Mouse (Mus musculus): ENCODE data around the gene Fbxl20.

Fbxl20 gene

DNA sequence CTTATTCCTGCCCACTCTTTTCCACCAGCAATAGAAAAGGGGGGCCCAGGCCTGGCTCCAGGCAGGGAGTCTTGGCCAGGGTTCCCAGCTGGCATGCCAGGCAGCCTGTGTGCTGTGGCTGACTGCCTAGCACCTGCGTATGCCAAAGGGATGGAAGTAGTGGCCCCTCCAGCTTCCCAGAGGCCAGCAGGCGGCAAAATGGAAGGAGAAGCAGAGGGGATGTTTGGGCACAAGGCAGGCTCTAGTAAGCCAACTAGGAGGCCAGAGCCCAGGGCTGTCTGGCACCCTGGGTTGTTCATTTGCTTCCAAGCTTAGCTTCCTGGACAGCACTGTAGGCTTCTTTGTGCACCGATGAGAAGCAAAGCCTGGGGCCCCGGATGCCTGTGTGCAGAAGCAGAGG is 102.5 kb downstream of the Fbxl20 start:
- DNase-seq: no peak

DNA sequence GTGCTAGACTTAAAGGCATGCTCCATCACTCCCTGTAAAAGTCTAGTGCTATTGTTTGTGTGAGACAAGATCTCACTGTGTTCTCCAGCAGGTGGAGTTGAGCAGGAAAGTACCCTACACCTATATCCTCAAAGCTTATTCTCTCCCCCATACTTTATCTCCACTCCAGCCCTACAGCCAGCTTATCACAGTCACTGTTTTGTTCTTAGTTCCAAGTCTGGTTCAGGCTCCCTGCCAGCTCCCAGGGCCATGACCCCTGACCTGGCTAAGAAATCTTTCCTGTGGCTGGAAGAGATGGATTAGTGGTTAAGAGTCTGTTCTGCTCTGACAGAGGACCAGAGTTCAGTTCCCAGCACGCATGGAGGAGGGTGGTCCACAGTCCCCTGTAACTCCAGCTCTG is 103.7 kb downstream of the Fbxl20 start:
- DNase-seq: no peak

DNA sequence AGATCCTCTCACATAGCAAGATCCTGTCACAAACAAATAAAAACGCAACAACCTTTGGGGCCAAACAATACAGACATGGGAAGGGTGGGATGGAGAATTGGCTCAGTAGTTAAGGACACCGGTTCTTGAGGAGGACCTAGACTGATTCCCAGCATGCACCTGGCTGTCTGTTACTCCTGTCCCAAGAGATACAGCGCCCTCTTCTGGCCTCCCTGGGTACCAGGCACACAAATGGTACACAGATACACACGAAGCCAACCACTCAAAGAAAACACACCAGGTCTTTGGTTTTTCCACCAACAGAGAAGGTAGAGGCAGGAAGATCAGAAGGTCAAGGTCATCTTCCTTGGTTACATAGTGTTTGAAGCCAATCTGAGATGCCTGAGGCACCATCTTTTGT is 104.6 kb downstream of the Fbxl20 start:
- DNase-seq: no peak

DNA sequence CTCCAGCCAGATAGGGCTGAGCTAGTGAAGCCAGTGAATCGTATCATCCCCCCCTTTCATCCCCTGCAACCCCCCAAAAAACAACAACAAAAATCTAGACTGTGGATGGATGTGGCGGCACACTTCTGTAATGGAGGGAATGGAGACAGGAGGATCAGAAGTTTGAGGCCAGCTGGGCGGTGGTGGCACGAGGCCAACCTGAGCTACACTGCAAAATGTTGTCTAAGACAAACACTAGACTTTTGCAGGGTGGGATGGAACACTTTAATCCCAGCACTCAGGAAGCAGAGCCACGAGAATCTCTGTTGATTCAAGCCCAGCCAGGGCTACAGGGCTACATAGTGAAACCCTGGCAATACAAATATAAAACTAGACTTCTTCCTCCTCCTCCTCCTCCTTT is 106.1 kb downstream of the Fbxl20 start:
- DNase-seq: no peak

DNA sequence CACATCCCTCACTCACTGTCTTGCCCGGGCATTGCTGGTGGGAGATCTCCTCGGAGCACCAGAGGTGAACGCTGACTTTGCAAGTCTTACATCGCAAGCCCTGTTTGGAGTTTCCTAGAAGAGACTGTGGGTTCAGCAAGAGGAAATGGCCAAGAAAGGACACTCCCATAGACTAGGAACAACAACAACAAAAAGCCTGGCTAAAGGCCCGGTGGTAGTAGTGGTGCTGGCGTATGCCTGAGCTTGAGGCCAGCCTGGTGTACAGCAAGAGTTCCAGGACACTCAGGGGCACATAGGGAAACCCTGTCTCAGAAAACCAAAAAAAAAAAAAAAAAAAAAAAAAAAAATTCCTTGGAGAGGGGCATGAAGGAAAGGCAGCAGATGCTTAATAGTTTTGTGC is 107.5 kb downstream of the Fbxl20 start:
- no peak for DNase-seq

DNA sequence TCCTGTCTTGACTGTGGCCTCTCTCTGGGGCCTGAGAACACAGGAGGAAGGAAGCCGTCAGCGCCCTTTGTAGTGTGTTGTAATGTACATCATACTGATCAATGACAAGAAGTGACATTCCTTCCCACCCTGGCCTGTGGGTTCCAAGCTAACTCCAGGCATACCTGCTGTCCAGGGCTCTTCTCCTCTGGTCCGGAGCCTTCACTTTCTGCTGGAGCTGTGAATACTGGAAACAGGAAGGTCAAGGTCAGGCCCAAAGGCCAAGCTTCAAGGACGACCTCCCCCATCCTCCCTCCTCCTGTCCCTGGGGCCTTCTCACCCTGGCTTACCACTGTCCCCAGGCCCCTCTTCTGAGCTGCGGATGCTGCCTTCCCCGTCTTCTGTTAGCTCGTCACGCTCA is 109.2 kb downstream of the Fbxl20 start:
- DNase-seq: no peak

DNA sequence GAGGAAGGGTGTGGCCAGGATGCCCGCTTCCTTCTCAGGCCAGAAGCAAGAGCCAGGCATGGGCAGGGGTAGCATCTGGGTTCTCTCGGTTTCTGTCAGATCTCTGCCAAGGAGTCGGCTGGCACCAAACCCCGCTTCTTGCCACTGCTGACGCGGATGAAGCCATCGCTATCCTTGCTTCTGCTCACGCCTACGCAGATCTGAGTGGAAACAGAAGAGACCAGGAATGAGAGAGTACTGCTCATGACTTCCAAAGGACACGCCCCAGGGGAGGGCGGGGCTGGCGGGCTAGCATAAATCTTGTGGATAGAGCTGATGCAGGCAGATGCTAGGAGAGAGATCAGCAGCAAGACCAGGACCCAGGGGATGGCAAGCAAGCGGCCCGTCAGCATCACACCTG is 112.3 kb downstream of the Fbxl20 start:
- no peak for DNase-seq

DNA sequence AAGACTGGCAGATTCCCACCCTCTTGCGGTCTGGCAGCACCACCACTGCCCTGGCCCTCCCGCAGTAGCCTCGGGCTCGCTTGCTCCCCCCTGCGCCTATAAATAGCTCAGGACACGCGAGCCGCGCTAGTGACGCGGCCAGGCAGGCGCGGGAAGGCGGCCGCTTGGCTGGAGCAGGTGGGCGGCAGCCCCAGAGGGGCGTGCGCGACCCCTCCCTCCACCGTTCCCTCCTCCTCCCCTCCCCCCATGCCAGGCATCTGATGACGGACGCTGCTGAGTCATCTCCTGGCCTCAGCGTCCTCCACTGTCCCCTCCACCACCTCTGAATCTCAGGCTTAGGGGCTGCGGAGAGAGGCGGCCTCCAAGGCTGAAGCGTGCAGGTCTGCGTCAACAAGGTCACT is 114.2 kb downstream of the Fbxl20 start:
- no peak for DNase-seq

DNA sequence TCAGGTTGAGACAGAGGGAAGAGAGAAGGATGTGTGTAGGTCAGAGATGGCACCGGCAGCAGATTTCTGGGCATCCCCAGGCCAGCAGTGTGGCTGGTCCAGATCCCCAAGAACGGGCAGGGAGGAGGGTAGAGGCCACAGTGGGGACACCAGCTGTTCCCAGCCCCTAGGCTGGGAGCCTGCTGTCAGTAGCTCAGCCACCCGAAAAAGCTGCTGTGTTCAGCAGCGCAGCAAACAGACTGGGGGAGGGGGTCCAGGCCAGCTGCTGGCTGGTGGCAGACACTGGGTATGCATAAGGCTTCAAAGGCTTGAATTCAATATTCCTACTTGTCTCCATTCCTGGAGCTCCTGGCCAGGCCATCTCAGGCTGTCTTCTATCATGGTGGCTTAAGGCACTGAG is 115.4 kb downstream of the Fbxl20 start:
- no peak for DNase-seq

DNA sequence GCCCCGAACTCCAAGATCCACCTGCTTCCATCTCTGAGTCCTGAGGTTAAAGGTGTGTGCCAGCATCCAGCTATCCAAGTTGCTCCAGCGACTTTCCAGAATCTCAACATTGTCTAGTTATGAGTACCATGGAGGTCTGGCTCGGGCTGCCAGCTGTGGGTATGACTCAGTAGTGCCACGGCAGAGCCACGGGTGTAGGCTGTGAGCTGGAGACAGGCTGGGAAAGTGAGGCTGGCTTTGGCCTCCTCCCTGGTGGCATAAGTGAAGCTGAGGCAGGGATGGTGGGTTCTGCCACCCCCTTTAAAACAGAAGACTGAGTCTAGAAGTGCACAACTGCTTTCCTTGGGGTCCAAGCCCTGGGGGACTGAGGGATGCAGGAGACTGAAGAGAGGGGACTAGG is 116.1 kb downstream of the Fbxl20 start:
- no peak for DNase-seq

Measured in thymus, postnatal 36 days (tissue).